Mouse (Mus musculus): ENCODE measurements at regions not wholly inside any gene's neighbourhood (a gene's known extent, or its start where the extent isn't known, plus 50 kb on each side); places are given as distances from the start of the nearest gene placed in this dataset.

- DNase-seq (ENCODE audit: low spot score), result no peak
Measured at GRCm38 (mm10) chr14:58202607-58203295, 132.4 kb downstream of the Fgf9 start.

- no peak for DNase-seq (ENCODE audit: low spot score)
Measured at GRCm38 (mm10) chr14:58189948-58190347, 119.6 kb downstream of the Fgf9 start.

- no peak for DNase-seq (ENCODE audit: low spot score)
Measured at GRCm38 (mm10) chr14:58182869-58183268, 112.5 kb downstream of the Fgf9 start.

GRCm38 (mm10) chr14:58180724-58181123 lies 110.4 kb downstream of the Fgf9 start:
- DNase-seq (ENCODE audit: low spot score), result no peak

- no peak for DNase-seq (ENCODE audit: low spot score)
Measured at GRCm38 (mm10) chr14:58175651-58176363, 105.5 kb downstream of the Fgf9 start.

GRCm38 (mm10) chr14:58174512-58174911 lies 104.2 kb downstream of the Fgf9 start:
- DNase-seq (ENCODE audit: low spot score), result no peak

GRCm38 (mm10) chr14:58168920-58169319 lies 98.6 kb downstream of the Fgf9 start:
- no peak for DNase-seq (ENCODE audit: low spot score)
